Mouse (Mus musculus) embryonic fibroblast, embryonic 13.5 days (primary cell): ENCODE data around the gene Drg1.

ENCODE experiments used
- CTCF ChIP-seq: IDR thresholded peaks from 2 replicates; pipeline ENCODE4 v1.5.1; 2011; ENCODE audit warnings: mild to moderate bottlenecking, control low read depth, low read length, moderate library complexity, borderline replicate concordance; ENCODE audit not compliant: insufficient read depth
- POLR2A ChIP-seq: IDR thresholded peaks from 2 replicates; pipeline ENCODE4 v1.6.1; 2011; ENCODE audit warnings: low read depth, mild to moderate bottlenecking, control low read depth, low read length, moderate library complexity

GRCm38 (mm10) chr11:3311586-3312347 is 45.6 kb upstream of the Drg1 start:
- no peak for TF ChIP-seq CTCF
- TF ChIP-seq POLR2A: no peak
